Mouse (Mus musculus): ENCODE measurements around the gene Tmem130.

DNA sequence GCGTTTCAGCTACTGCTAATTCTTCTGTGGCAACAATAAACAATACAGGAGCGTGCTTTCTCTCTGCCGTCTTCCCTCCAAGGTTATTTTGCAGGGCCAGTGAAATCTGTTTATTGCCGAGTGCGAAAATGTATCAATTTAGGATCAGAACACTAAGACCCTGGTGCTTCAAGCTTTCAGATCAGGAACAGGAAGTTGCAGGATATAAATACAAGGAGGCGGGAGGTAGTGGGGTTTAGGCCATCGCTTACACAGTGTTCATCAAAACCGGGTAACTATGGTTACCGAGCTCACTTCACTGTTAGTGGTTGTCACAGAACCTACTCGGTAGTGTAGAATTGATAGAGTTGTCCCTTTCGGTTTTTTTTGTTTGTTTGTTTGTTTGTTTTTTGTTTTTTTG, 5.0 kb upstream of the Tmem130 start:
- TF ChIP-seq CTCF (IDR thresholded peaks at IDR 0.05; ENCODE audit: extremely low read depth, insufficient read length, insufficient replicate concordance, low read depth, low read length) (no peak), POLR2A (IDR thresholded peaks at IDR 0.05; ENCODE audit: low read depth, low read length) (no peak)

Data from small intestine, adult 2 months (tissue).